Mouse (Mus musculus) embryonic fibroblast, embryonic 13.5 days (primary cell): Measurements from ENCODE around the gene Nhsl2. TPM values are rescaled to one million over a fixed set of nuclear protein-coding genes. Genes with fewer than 3 reads are reported as not detected.

Experiments
- H3K27ac ChIP-seq: 2 replicates; pipeline ENCODE4 v1.5.1; 2012; ENCODE audit warnings: low read length, control low read depth, inconsistent platforms; ENCODE audit not compliant: insufficient read depth
- H3K4me1 ChIP-seq: 2 replicates; pipeline ENCODE4 v1.6.1; 2011; ENCODE audit warnings: low read length; ENCODE audit not compliant: control insufficient read depth, insufficient read depth
- H3K4me3 ChIP-seq: 2 replicates; pipeline ENCODE4 v1.5.1; 2011; ENCODE audit warnings: mild to moderate bottlenecking, control low read depth, low read length; ENCODE audit not compliant: insufficient read depth
- CTCF ChIP-seq: IDR thresholded peaks from 2 replicates; pipeline ENCODE4 v1.5.1; 2011; ENCODE audit warnings: mild to moderate bottlenecking, control low read depth, low read length, moderate library complexity, borderline replicate concordance; ENCODE audit not compliant: insufficient read depth
- POLR2A ChIP-seq: IDR thresholded peaks from 2 replicates; pipeline ENCODE4 v1.6.1; 2011; ENCODE audit warnings: low read depth, mild to moderate bottlenecking, control low read depth, low read length, moderate library complexity
- polyA plus RNA-seq: library from polyadenylated mRNA; stranded (reverse); fragments of >200 nt; gene quantifications from 2 replicates; pipeline ENCODE4 v1.2.4, GENCODE M21; 2011; ENCODE audit warnings: low read depth; ENCODE audit not compliant: missing spikeins, insufficient read length

Nhsl2 gene
- polyA plus RNA-seq, 1 experiment, result 15.6 TPM

DNA sequence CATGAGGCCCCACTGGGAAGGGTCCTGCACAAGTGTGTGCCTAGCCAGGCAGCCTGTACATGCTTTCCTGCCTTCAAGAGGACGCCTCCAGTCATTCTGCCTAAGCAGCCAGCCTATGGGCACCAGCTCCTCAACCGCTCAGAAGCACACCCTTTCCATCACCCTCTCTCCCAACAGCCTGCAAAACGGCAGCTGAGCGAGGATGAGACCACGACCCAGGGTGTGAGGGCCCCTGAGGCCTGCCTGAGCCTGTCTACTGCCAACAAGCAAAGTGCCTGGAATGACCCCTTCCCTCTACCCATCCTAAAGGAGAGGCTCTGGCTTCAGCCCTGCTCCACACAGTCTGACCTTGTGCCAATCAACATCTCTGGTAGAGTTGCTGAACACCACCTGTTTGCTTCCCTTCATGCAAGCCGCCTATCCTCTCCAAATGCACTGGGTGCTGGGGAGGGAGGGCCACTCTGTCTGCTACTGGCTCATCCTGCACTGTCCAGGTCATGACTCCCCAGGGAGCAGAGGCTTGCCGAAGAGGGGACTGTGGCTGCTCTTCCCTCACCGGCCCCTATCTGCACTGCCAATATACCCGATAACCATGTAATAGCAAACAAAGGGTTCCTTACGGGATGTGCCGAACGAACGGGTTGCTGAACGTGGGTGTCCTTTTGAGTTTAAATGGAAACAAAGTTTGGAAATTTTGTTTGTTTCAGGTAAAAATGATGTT lies 224.6 kb downstream of the Nhsl2 start:
- no peak overlapping the region for H3K27ac ChIP-seq
- no peak for TF ChIP-seq POLR2A
- no peak for TF ChIP-seq CTCF
- H3K4me1 ChIP-seq, result no peaks in the 10 kb centered on the region
- no peak overlapping the region for H3K4me3 ChIP-seq

DNA sequence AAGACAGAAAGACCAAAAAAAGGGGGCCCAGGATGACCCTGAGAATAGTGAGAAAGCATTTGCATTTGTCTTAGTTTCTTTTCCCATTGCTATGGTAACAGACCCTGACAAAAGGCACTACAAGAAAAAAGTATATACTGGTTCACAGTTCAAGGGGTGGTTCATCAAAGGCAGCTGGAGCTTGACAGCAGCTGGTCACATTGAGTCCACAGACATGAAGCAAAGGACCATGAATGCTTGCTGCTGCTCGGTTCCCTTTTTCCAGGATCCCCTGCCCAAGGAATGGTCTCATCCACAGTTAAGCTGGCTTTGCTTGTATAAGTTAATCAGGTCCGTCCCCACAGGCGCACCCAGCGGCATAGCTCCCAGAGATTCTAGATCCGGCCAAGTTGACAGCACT lies 225.2 kb downstream of the Nhsl2 start:
- TF ChIP-seq CTCF (no peak), POLR2A (no peak)
- Histone ChIP-seq H3K4me3 (no peak overlapping the region), H3K27ac (no peak overlapping the region), H3K4me1 (no peaks in the 10 kb centered on the region)

DNA sequence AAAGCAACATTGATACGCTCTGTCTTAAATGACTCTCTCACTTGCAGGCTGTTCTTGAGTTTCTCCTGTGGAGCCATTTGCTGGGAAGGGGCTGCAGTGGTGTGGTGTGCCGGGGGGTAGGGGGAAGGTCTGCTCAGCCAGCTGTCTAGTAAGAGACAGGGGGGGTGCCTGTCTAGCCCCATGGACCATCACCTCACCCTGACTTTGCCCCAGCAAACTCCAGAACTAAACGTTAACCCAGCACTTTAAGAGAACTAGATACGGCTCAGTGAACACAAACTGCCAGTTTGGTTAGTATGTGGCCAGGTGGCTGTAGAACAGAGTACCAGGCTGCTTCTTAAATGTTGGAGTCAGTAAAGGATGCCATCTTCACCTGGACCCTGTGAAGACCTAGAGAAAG lies 226.0 kb downstream of the Nhsl2 start:
- no peak overlapping the region for H3K4me3 ChIP-seq
- no peak for TF ChIP-seq POLR2A
- TF ChIP-seq CTCF, result no peak
- H3K27ac ChIP-seq, result no peak overlapping the region
- no peaks in the 10 kb centered on the region for H3K4me1 ChIP-seq

DNA sequence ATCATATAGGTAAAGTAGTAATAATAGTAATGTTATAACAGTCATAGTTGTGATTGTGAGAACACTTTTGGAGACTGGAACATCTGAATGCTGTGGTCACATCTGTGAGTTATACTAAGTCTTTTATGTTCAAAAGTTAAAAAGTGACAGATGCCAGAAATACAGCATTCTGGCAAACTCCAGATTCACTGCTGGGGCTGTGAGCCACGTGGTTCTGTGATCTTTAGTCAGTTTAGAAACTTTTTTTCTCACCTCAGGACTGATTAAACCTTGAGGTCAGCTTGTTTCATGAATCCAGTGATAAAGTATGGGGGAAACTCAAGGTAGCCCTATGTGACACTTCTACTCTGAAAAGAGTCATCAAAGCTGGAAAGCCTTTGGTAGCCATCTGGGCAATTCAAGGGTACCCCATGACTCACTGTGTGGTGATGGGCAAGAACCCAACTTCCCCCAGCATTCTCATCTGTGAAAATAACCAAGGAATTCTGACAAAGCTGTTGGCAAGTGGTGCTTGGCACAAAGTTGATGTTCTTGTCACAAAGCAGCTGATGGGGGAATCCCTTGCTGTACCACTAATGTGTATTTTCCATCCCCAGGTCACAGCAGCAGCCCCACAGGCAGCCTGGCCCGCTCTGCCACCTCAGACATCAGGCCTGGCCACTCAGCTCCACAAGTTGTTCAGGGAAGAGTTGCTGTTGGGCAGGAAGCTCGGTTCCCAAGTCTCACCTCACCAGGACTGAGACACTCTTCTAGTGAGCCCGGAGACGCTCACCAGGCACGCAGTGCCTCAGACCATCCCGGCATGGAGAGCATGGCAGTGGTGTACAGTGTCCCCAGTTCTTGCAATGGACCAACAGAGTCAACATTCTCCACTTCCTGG lies 227.9 kb downstream of the Nhsl2 start:
- Histone ChIP-seq H3K27ac (no peak overlapping the region), H3K4me3 (no peak overlapping the region), H3K4me1 (no peaks in the 10 kb centered on the region)
- TF ChIP-seq CTCF (no peak), POLR2A (no peak)

DNA sequence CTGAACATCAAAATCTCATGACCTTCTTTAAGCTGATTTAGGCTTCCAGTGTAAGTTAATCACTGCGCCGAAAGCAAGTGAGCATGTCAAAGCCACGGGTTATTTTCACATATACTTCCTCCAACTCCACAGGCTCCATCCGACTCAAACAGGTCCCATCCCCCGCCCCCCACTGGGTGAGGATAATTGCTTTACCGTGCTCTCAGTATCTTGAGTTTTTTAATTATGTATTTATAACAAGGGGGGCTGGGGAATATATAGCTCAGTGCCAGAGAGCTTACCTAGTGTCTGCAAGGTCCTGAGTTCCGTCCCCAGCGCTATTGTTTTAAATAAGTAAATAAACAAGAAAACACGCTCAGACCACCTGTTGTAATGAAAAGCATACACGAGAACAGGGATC lies 231.9 kb downstream of the Nhsl2 start:
- no peak overlapping the region for H3K27ac ChIP-seq
- TF ChIP-seq POLR2A (no peak), CTCF (no peak)

DNA sequence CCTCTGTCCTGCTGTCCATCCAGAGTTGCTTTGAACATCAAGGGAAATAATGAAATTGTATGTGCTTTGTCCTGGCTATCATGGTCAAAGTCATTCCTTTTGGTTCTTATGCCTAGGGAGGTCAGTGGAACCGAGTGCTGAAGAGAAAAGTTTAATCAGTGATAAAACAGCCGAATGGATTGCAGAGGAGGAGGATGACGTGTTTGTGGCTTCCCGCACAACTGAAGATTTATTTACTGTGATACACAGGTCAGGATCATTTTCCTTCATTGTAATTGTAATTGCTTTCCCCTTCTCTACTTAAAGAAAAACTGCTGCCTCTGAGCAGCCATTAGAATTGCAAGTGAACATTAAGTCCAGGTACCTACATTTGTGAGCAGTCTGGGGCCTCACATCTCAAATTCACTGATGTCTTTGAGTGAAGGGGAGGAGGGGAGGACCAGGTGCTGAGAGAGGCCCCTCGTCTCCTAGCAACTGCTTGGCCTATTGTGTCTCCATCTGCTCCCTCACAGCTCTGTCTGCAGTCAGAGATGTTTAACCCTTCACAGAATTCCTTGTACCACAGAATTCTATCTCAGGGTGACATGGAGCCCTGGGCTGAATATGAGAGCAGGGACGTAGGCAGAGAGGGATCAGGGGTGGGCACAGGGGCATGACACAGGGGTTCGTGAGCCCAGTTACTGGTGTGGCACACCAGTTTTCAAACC lies 232.5 kb downstream of the Nhsl2 start:
- no peak overlapping the region for H3K4me3 ChIP-seq

More for the DNA sequence above, 231.9 kb downstream of the Nhsl2 start:
- H3K4me1 ChIP-seq, result no peaks in the 10 kb centered on the region
- H3K4me3 ChIP-seq, result no peak overlapping the region

DNA sequence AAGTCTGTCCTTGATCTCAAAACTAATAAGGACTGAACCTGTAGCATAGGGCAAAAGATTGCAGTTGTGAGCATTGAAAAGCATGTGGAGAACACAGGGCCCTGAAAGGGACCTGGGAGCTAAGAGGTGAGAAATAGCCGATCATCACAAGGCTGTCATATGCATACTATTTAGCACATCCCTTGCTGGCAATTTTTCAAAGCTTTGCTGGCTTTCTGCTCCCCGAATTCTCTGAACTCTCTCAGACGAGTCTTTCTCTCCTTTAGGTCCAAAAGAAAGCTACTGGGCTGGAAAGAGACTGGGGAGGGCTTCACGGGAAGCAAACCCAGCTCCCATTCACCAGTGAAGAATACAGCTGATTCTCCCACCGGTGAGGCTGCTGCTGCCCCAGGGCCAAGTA lies 233.2 kb downstream of the Nhsl2 start:
- no peaks in the 10 kb centered on the region for H3K4me1 ChIP-seq
- H3K27ac ChIP-seq, result no peak overlapping the region
- no peak overlapping the region for H3K4me3 ChIP-seq
- no peak for TF ChIP-seq POLR2A
- no peak for TF ChIP-seq CTCF

More for the DNA sequence above, 232.5 kb downstream of the Nhsl2 start:
- no peaks in the 10 kb centered on the region for H3K4me1 ChIP-seq
- TF ChIP-seq POLR2A (no peak), CTCF (no peak)
- no peak overlapping the region for H3K27ac ChIP-seq

DNA sequence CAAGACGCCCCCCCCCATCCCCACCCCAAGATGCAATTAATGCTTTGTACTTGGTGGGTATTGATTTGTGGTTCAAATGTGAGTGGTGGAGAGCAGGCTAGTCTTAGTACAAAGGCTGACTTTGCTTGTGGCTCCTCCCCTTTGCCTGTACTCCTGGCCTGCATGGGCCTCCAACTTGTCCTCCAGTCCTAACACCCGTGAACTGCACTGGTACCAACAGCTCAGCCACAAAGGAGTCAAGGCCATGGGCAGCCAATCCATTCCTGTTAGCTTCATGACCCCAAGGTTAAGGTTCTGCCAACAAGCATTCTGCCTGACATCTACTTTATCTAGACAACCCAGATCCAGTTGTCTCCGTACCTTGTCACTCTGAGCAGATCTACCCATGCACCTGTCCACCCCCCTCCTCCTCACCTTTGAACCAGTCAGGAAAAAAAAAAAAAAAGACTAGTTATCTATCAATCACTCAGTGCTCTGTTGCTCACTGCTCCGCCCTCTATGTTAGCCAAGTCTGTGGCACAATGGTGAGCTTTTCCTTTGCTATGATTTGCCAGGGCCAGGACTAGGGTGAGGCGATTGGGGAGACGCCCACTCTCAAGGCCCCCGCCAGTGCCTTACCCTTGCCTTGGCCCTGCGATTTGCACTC lies 236.7 kb downstream of the Nhsl2 start:
- H3K4me1 ChIP-seq, result no peaks in the 10 kb centered on the region; the same call in 1 of the 2 replicates
- TF ChIP-seq POLR2A (no peak), CTCF (no peak)

DNA sequence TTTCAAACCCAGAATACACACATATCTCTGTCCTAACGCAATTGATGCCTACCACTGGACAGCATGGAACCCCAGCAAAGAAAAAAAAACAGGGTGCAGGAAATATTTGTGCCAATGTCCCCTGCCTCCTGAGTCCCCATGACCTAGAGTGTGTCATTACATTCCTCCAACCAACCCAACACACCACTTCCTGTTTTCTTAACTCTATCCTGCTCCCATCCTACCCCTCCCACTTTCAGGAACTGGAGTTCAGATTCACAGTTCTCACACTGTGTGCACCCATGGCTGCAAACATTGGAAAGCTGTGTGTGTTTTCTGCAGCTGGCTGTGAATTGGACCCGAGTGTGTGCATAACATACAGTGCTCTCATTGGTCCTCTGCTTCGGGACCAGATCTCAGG lies 241.4 kb downstream of the Nhsl2 start:
- TF ChIP-seq CTCF, result no peak
- no peak for TF ChIP-seq POLR2A
- Histone ChIP-seq H3K4me1 (no peaks in the 10 kb centered on the region; the same call in 1 of the 2 replicates), H3K27ac (no peak overlapping the region), H3K4me3 (no peak overlapping the region)

More for the DNA sequence above, 236.7 kb downstream of the Nhsl2 start:
- Histone ChIP-seq H3K4me3 (no peak overlapping the region), H3K27ac (no peak overlapping the region)
